Mouse (Mus musculus) cerebellum, adult 2 months (tissue): ENCODE data around the gene Haghl.

Experiments used
- CTCF ChIP-seq: fragments of 200-500 bp; IDR thresholded peaks from 2 replicates; pipeline ENCODE4 v1.5.1; 2011; ENCODE audit warnings: low read depth, mild to moderate bottlenecking, control low read depth, low read length, moderate library complexity, borderline replicate concordance; ENCODE audit not compliant: insufficient read depth
- POLR2A ChIP-seq: fragments of 200-500 bp; IDR thresholded peaks from 2 replicates; pipeline ENCODE4 v1.6.1; 2011; ENCODE audit warnings: low read length, control low read depth, borderline replicate concordance; ENCODE audit not compliant: insufficient read depth

GRCm38 (mm10) chr17:25738861-25739260 lies 46.6 kb downstream of the Haghl start:
- no peak for TF ChIP-seq POLR2A
- no peak for TF ChIP-seq CTCF
